Mouse (Mus musculus): ENCODE measurements around the gene Tpsb2. TPM values are rescaled to one million over a fixed set of nuclear protein-coding genes. Genes with fewer than 3 reads are reported as not detected.

The Tpsb2 gene
- polyA plus RNA-seq, 1 experiment from 2014 or later = not detected

DNA sequence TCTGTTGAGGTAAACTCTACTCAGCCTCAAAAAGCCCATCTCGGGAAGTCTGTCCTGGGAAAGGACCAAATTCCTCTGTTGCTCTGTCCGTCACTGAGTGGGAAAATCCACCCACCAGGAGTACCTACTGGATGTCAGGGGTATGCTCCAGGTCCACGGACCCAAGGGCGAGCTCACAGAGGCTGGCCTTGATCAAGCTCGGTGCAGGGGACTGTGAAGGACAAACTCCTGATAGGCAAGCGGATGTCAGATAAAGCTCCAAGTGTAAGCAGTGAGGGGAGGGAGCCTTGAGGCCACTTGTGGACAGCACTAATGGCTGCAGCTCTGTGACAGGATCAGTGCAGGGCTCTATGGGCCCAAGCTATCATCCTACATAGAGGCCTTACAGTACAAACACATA lies 44.1 kb downstream of the Tpsb2 start:
- WGBS = 78% methylated on average over 6 of the region's 6 CpGs
- Histone ChIP-seq H3K27ac (ENCODE audit: low read depth, low read length) (peak overlapping the region; percentile 60; the same call in 1 of the 2 replicates), H3K27me3 (ENCODE audit: control insufficient read depth, insufficient read depth, low read length) (no peaks in the 10 kb centered on the region), H3K4me3 (ENCODE audit: low read depth, low read length) (no peak overlapping the region), H3K9me3 (ENCODE audit: control insufficient read depth, low read length) (no peaks in the 10 kb centered on the region), H3K36me3 (ENCODE audit: control insufficient read depth, insufficient read depth, low read length) (no peaks in the 10 kb centered on the region), H3K4me1 (ENCODE audit: control insufficient read depth, insufficient read depth, low read length) (peaks cover 44% of the 10 kb centered on the region), H3K9ac (replicated peaks; ENCODE audit: low read depth, low read length) (no peak overlapping the region), H3K4me2 (ENCODE audit: low read depth, low read length) (no peak overlapping the region)
- ATAC-seq (ENCODE audit: low read depth) = no peak

DNA sequence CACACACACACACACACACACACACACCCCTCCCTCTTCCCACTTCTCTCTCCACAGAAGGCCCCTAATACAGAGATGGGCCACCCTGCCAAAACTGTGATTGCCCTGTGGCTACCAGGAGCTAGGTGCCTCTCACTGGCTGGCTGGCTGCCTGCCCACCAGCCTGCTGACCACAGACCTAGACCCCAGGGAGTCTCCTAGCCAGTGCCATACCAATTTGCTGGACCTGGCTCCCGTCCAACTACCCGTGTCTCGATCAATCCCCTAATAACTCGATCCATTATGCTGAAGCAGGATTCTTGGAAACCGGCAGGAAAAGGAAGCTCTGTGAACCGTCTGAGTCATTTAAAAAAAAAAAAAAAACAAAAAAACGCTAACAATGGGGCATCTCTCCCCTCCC lies 44.7 kb downstream of the Tpsb2 start:
- 25% methylated on average over 7 of the region's 7 CpGs for WGBS
- Histone ChIP-seq H3K4me2 (ENCODE audit: low read depth, low read length) (no peak overlapping the region), H3K4me3 (ENCODE audit: low read depth, low read length) (no peak overlapping the region), H3K9ac (replicated peaks; ENCODE audit: low read depth, low read length) (no peak overlapping the region), H3K27me3 (ENCODE audit: control insufficient read depth, insufficient read depth, low read length) (no peaks in the 10 kb centered on the region), H3K27ac (ENCODE audit: low read depth, low read length) (peak overlapping the region; percentile 60; the same call in 1 of the 2 replicates), H3K9me3 (ENCODE audit: control insufficient read depth, low read length) (no peaks in the 10 kb centered on the region), H3K36me3 (ENCODE audit: control insufficient read depth, insufficient read depth, low read length) (no peaks in the 10 kb centered on the region), H3K4me1 (ENCODE audit: control insufficient read depth, insufficient read depth, low read length) (peaks cover 44% of the 10 kb centered on the region)
- ATAC-seq (ENCODE audit: low read depth) = no peak

DNA sequence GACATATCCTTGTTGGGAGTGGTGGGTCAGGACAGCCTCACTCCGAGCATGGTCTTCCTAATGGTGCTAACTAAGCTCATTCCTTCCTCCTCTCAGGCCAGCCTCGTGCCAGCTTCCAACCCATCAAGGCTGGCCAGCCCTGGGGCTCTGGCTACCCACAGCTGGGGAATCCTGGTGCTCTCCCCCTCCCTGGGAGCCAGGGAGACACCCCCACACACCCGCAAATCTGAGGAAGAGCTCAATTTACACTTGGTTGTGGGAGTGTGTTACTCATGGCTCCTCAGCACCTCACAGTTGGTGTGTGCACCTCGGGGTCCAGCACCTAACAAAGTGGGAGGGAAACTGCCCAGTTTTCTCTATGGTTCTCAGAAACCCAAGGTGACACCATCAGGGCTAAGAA lies 45.1 kb downstream of the Tpsb2 start:
- no peak for ATAC-seq (ENCODE audit: low read depth)
- Histone ChIP-seq H3K36me3 (ENCODE audit: control insufficient read depth, insufficient read depth, low read length) (no peaks in the 10 kb centered on the region), H3K27ac (ENCODE audit: low read depth, low read length) (peak overlapping the region; percentile 60; the same call in 1 of the 2 replicates), H3K9me3 (ENCODE audit: control insufficient read depth, low read length) (no peaks in the 10 kb centered on the region), H3K9ac (replicated peaks; ENCODE audit: low read depth, low read length) (0 out of 2 replicates have a peak overlapping the region, but pooled peaks have one; percentile 12), H3K4me2 (ENCODE audit: low read depth, low read length) (no peak overlapping the region), H3K4me3 (ENCODE audit: low read depth, low read length) (no peak overlapping the region), H3K27me3 (ENCODE audit: control insufficient read depth, insufficient read depth, low read length) (no peaks in the 10 kb centered on the region), H3K4me1 (ENCODE audit: control insufficient read depth, insufficient read depth, low read length) (peaks cover 44% of the 10 kb centered on the region)
- WGBS = 65% methylated on average over 4 of the region's 4 CpGs

DNA sequence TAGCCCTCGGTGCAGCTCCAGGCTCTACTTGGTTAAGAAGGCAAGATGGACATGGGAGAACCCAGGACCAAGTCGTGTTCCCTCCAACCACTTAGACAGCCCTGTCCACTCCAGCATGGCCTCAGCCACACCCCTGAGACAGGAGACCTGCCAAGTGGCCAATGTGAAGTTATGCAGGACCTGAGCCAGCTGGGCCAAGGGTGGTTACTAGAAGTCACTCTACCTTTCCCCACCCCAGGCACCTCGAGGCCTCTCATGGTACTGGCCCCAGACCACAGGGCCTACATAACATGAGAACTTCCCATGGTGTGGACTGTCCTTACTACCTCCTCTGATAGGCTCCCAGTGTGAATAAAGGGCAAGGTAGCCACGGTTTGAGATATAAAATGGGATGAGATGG lies 48.1 kb downstream of the Tpsb2 start:
- H3K4me3 ChIP-seq (ENCODE audit: low read depth, low read length) = no peak overlapping the region
- peaks cover 44% of the 10 kb centered on the region for H3K4me1 ChIP-seq (ENCODE audit: control insufficient read depth, insufficient read depth, low read length)
- no peaks in the 10 kb centered on the region for H3K9me3 ChIP-seq (ENCODE audit: control insufficient read depth, low read length)
- no peaks in the 10 kb centered on the region for H3K36me3 ChIP-seq (ENCODE audit: control insufficient read depth, insufficient read depth, low read length)
- ATAC-seq (ENCODE audit: low read depth) = no peak
- no peak overlapping the region for H3K9ac ChIP-seq (replicated peaks; ENCODE audit: low read depth, low read length)
- H3K4me2 ChIP-seq (ENCODE audit: low read depth, low read length) = no peak overlapping the region
- H3K27ac ChIP-seq (ENCODE audit: low read depth, low read length) = no peak overlapping the region
- H3K27me3 ChIP-seq (ENCODE audit: control insufficient read depth, insufficient read depth, low read length) = no peaks in the 10 kb centered on the region
- 63% methylated on average over 4 of the region's 4 CpGs for WGBS

DNA sequence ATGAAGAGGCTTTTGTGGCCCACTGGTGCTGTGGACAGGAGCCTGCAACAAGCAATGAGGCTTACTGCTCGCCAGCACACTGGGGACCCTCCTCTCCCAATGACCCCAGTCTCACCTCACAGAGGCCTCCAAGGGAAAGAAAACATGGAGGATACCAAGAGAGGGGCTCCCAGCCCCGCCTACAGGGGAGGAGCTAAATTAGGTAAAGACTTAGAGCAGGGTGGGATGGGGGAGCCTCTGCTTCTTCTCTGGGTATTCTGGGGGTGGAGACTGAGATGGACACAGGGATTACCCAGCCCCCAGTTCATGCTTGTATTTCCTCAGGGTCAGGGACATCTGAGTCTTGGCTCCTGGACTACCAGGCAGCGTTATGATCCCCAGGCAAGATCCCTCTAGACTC lies 48.8 kb downstream of the Tpsb2 start:
- H3K4me2 ChIP-seq (ENCODE audit: low read depth, low read length) = no peak overlapping the region
- no peak for ATAC-seq (ENCODE audit: low read depth)
- no peaks in the 10 kb centered on the region for H3K27me3 ChIP-seq (ENCODE audit: control insufficient read depth, insufficient read depth, low read length)
- H3K9me3 ChIP-seq (ENCODE audit: control insufficient read depth, low read length) = no peaks in the 10 kb centered on the region
- no peaks in the 10 kb centered on the region for H3K36me3 ChIP-seq (ENCODE audit: control insufficient read depth, insufficient read depth, low read length)
- no peak overlapping the region for H3K27ac ChIP-seq (ENCODE audit: low read depth, low read length)
- WGBS = 41% methylated on average over 3 of the region's 3 CpGs
- peaks cover 44% of the 10 kb centered on the region for H3K4me1 ChIP-seq (ENCODE audit: control insufficient read depth, insufficient read depth, low read length)
- H3K9ac ChIP-seq (replicated peaks; ENCODE audit: low read depth, low read length) = 0 out of 2 replicates have a peak overlapping the region, but pooled peaks have one; percentile 8
- no peak overlapping the region for H3K4me3 ChIP-seq (ENCODE audit: low read depth, low read length)

DNA sequence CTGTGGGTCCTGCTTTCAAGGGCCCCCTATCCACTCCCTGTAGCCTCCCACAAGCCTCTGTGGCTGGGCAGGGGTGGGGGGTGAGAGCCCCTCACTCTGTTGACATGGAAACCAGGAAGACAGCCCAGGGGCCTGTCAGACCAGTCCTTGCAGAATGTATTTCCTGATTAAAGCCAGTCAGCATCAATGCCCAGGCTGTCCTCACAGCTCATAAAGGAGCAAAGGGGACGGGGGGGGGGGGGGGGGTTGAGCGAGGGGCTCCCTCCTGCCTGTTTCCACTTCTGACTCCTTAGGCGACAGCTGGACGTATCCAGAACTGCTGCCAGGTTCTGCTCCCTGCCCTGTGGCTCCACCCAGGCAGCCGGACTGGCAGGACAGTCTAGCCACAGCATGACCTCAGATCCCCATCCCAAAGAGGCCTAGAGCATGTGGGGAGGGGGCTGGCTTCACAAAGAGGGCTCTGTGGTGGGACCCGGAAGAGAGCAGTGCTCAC lies 49.4 kb downstream of the Tpsb2 start:
- ATAC-seq (ENCODE audit: low read depth) = peak; percentile 6; the same call in 1 of the 2 replicates
- WGBS = 6% methylated on average over 5 of the region's 6 CpGs
- H3K27ac ChIP-seq (ENCODE audit: low read depth, low read length) = no peak overlapping the region
- H3K36me3 ChIP-seq (ENCODE audit: control insufficient read depth, insufficient read depth, low read length) = no peaks in the 10 kb centered on the region
- peaks cover 41% of the 10 kb centered on the region for H3K4me1 ChIP-seq (ENCODE audit: control insufficient read depth, insufficient read depth, low read length)
- no peaks in the 10 kb centered on the region for H3K9me3 ChIP-seq (ENCODE audit: control insufficient read depth, low read length)
- H3K9ac ChIP-seq (replicated peaks; ENCODE audit: low read depth, low read length) = no peak overlapping the region
- no peaks in the 10 kb centered on the region for H3K27me3 ChIP-seq (ENCODE audit: control insufficient read depth, insufficient read depth, low read length)
- no peak overlapping the region for H3K4me3 ChIP-seq (ENCODE audit: low read depth, low read length)
- H3K4me2 ChIP-seq (ENCODE audit: low read depth, low read length) = no peak overlapping the region

DNA sequence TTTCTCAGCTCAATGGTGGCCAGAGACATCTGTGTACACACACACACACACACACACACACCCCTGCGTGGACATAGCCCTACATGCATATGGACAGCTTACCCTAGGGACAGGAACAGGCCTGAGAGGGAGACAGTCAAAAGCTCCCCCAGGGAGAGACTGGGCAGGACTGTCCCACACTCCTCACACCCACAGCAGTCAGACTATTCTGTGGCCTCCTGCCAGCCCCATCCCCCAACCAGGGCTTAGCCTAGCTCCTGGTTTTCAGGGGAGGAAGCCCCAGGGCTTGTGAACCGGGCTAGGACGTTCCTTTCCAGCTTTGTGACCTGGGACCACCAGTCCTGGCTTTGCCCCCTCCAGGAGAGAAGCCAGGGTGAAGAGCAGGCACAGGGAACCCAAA lies 50.1 kb downstream of the Tpsb2 start:
- no peak for ATAC-seq (ENCODE audit: low read depth)
- Histone ChIP-seq H3K4me1 (ENCODE audit: control insufficient read depth, insufficient read depth, low read length) (peaks cover 35% of the 10 kb centered on the region), H3K9ac (replicated peaks; ENCODE audit: low read depth, low read length) (no peak overlapping the region), H3K4me3 (ENCODE audit: low read depth, low read length) (no peak overlapping the region), H3K27me3 (ENCODE audit: control insufficient read depth, insufficient read depth, low read length) (no peaks in the 10 kb centered on the region), H3K36me3 (ENCODE audit: control insufficient read depth, insufficient read depth, low read length) (no peaks in the 10 kb centered on the region), H3K4me2 (ENCODE audit: low read depth, low read length) (no peak overlapping the region), H3K27ac (ENCODE audit: low read depth, low read length) (no peak overlapping the region), H3K9me3 (ENCODE audit: control insufficient read depth, low read length) (no peaks in the 10 kb centered on the region)
- WGBS = 20% methylated on average over 3 of the region's 3 CpGs

DNA sequence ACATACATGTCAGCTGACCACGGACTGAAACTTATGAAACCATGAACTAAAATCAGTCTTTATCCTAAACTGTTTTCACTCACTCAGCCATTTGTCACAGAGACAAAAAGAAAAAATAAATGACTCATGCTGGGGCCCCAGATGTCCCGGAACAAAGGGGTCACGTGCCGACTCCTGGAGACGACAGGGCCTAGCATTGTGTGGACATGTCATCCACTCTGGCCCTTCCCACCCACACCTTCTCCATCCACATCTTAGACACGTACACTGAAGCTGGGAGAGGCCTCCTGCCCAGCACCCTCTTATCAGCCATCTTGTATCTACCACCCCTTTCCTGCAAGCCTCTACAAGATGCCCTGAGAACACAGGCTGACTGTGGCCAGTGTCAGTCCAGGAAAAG lies 51.9 kb downstream of the Tpsb2 start:
- no peak for ATAC-seq (ENCODE audit: low read depth)
- no peak overlapping the region for H3K4me2 ChIP-seq (ENCODE audit: low read depth, low read length)
- H3K9me3 ChIP-seq (ENCODE audit: control insufficient read depth, low read length) = no peaks in the 10 kb centered on the region
- no peaks in the 10 kb centered on the region for H3K36me3 ChIP-seq (ENCODE audit: control insufficient read depth, insufficient read depth, low read length)
- no peak overlapping the region for H3K9ac ChIP-seq (replicated peaks; ENCODE audit: low read depth, low read length)
- H3K27ac ChIP-seq (ENCODE audit: low read depth, low read length) = no peak overlapping the region
- 50% methylated on average over 6 of the region's 6 CpGs for WGBS
- no peaks in the 10 kb centered on the region for H3K27me3 ChIP-seq (ENCODE audit: control insufficient read depth, insufficient read depth, low read length)
- H3K4me3 ChIP-seq (ENCODE audit: low read depth, low read length) = no peak overlapping the region
- peaks cover 34% of the 10 kb centered on the region for H3K4me1 ChIP-seq (ENCODE audit: control insufficient read depth, insufficient read depth, low read length)
